Mouse (Mus musculus) MEL (cell line): ENCODE data around the gene Dnase1l3.

ENCODE experiments used
- E2F4 ChIP-seq: IDR thresholded peaks from 2 replicates; pipeline ENCODE4 v1.6.1; 2011; ENCODE audit warnings: low read depth, low read length, improper control_type of control experiment, borderline replicate concordance
- EP300 ChIP-seq, 2 experiments: IDR thresholded peaks; 2 replicates each; pipeline ENCODE4 v1.6.1; 2011; ENCODE audit warnings: improper control_type of control experiment in 2 of 2, low read length in 2 of 2, low read depth in 1 of 2, mild to moderate bottlenecking in 1 of 2
- KAT2A ChIP-seq: conservative IDR thresholded peaks from 2 replicates; pipeline ENCODE4 v1.6.1; 2012; ENCODE audit warnings: low read depth, low read length, improper control_type of control experiment, inconsistent platforms
- SIN3A ChIP-seq: IDR thresholded peaks from 2 replicates; pipeline ENCODE4 v1.6.1; 2012; ENCODE audit warnings: low read length, improper control_type of control experiment, inconsistent platforms
- USF2 ChIP-seq, 2 experiments: IDR thresholded peaks; 2 replicates each; pipeline ENCODE4 v1.6.1; 2011 to 2012; ENCODE audit warnings: improper control_type of control experiment in 2 of 2, low read length in 2 of 2, borderline replicate concordance in 1 of 2, inconsistent platforms in 1 of 2, low read depth in 1 of 2, mild to moderate bottlenecking in 1 of 2; ENCODE audit not compliant: insufficient read depth in 1 of 2
- ZNF384 ChIP-seq: IDR thresholded peaks from 2 replicates; pipeline ENCODE4 v1.6.1; 2012; ENCODE audit warnings: low read depth, mild to moderate bottlenecking, inconsistent platforms, low read length, improper control_type of control experiment

DNA sequence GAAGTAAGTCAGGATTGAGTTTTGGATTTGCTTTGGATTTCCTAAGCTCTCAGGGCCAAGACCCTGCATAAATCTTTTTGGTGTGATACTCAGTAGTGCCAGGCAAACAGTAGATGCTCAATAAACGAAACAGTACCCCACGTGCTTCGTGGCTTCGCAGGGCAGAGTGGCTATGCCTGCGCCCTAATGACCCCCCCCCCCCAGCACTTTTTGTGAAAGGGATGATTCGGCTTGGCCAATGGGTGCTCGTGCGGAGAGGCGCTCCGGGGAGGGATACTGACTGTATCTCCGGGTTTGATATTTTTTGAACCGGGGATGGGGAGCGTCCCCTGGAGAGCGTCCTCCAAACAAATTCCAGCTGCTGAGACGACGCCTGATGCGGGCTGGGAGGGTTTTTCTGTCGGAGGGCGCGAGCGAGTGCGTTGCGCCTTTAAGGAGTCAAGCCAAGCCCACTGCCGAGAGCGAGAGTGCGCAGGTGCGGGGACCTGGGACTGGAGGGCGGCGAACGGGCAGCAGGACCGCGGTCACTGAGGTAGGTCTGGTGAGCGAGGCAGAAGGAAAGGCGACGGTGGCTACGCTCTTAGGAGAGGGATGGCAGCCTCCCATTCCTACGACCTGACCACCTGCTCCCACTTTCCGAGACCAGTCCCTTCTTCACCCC, 8.2 kb upstream of the Dnase1l3 start, which contains the start of gene Abhd6:
- TF ChIP-seq ZNF384, result no peak
- TF ChIP-seq E2F4, result no peak
- no peak for TF ChIP-seq SIN3A
- no peak for TF ChIP-seq USF2 (IDR thresholded peaks at IDR 0.05; ENCODE audit: borderline replicate concordance in 1 of 2, insufficient read depth in 1 of 2, low read depth in 1 of 2, low read length in 2 of 2)
- no peak for TF ChIP-seq EP300 (IDR thresholded peaks at IDR 0.05; ENCODE audit: low read depth in 1 of 2, low read length in 2 of 2)
- TF ChIP-seq KAT2A, result no peak
